In the genomic region with DNA sequence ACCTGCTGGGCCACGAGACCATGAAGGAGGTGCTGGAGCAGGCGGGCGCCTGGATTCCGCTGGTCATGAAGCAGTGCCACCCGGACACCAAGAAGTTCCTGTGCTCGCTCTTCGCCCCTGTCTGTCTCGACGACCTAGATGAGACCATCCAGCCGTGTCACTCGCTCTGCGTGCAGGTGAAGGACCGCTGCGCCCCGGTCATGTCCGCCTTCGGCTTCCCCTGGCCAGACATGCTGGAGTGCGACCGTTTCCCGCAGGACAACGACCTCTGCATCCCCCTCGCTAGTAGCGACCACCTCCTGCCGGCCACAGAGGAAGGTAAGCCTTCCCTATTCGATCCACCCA, we compare ENCODE assay signal across 7 mouse cellular contexts. TPM values are rescaled to one million over a fixed set of nuclear protein-coding genes. Genes with fewer than 3 reads are reported as not detected.
A peak's percentile ranks its signal among the peaks of the same experiment; 100 is the strongest.
DNase-seq lines count a peak whose midpoint lies in the region; ATAC-seq lines count a peak whose summit lies in the region.

No protein-coding gene starts in this region.

- H3K4me1 ChIP-seq in megakaryocyte, embryonic 14.5 days, result peaks cover 31% of the 10 kb centered on the region
- H3K4me1 ChIP-seq in forebrain, embryonic 16.5 days (replicated peaks; ENCODE audit: control insufficient read depth, insufficient read depth, low read length), result peaks cover 40% of the 10 kb centered on the region
- H3K4me1 ChIP-seq in liver, embryonic 12.5 days, result 0 out of 2 replicates have a peak, but pooled peaks cover 7% of the 10 kb centered on the region
- H3K4me1 ChIP-seq in stomach, embryonic 16.5 days (ENCODE audit: control insufficient read depth, insufficient read depth, low read length), result peaks cover 13% of the 10 kb centered on the region

- H3K27ac ChIP-seq in forebrain, embryonic 16.5 days (ENCODE audit: low read length), result no peak overlapping the region
- no peak overlapping the region for H3K27ac ChIP-seq in liver, embryonic 12.5 days
- H3K27ac ChIP-seq in stomach, embryonic 16.5 days (ENCODE audit: low read length), result peak overlapping the region; percentile 34; the same call in 1 of the 2 replicates

- H3K4me3 ChIP-seq in megakaryocyte, embryonic 14.5 days (replicated peaks), result peak overlapping the region; percentile 91
- peak overlapping the region; percentile 68 for H3K4me3 ChIP-seq in forebrain, embryonic 16.5 days (replicated peaks; ENCODE audit: low read length)
- peak overlapping the region; percentile 47 for H3K4me3 ChIP-seq in liver, embryonic 12.5 days
- H3K4me3 ChIP-seq in stomach, embryonic 16.5 days (replicated peaks; ENCODE audit: low read length), result peak overlapping the region; percentile 56

- peaks cover 92% of the 10 kb centered on the region for H3K27me3 ChIP-seq in megakaryocyte, embryonic 14.5 days (replicated peaks)
- 0 out of 2 replicates have a peak, but pooled peaks cover 8% of the 10 kb centered on the region for H3K27me3 ChIP-seq in forebrain, embryonic 16.5 days (replicated peaks; ENCODE audit: control insufficient read depth, insufficient read depth, low read length)
- H3K27me3 ChIP-seq in liver, embryonic 12.5 days (replicated peaks), result peaks cover 77% of the 10 kb centered on the region
- H3K27me3 ChIP-seq in stomach, embryonic 16.5 days (ENCODE audit: control insufficient read depth, insufficient read depth, low read length), result peaks cover 21% of the 10 kb centered on the region

- peak overlapping the region; percentile 78 for H3K9ac ChIP-seq in forebrain, embryonic 16.5 days (replicated peaks; ENCODE audit: low read depth, low read length)
- H3K9ac ChIP-seq in liver, embryonic 12.5 days, result peak overlapping the region; percentile 29; the same call in 1 of the 2 replicates
- peak overlapping the region; percentile 78 for H3K9ac ChIP-seq in stomach, embryonic 16.5 days (ENCODE audit: low read length)

- under 1% methylated on average over 25 of the region's 25 CpGs for WGBS in forebrain, embryonic 16.5 days
- 2% methylated on average over 25 of the region's 25 CpGs for WGBS in liver, embryonic 12.5 days (ENCODE audit: insufficient replicate concordance)
- WGBS in stomach, embryonic 16.5 days, result under 1% methylated on average over 25 of the region's 25 CpGs

- no peak for ATAC-seq in megakaryocyte, adult 5-6 weeks (ENCODE audit: poor library complexity, severe bottlenecking)
- ATAC-seq in forebrain, embryonic 16.5 days, result no peak
- no peak for ATAC-seq in liver, embryonic 12.5 days
- no peak for ATAC-seq in stomach, embryonic 16.5 days (ENCODE audit: insufficient read depth, low FRiP score)

- no peak for DNase-seq in spleen, adult 18-20 months
- DNase-seq in cerebellum, adult 9-10 months, result no peak

- no peaks in the 10 kb centered on the region for H3K36me3 ChIP-seq in megakaryocyte, embryonic 14.5 days (replicated peaks; ENCODE audit: low read length)
- H3K36me3 ChIP-seq in forebrain, embryonic 16.5 days (ENCODE audit: control insufficient read depth, insufficient read depth), result no peaks in the 10 kb centered on the region
- H3K36me3 ChIP-seq in liver, embryonic 12.5 days, result no peaks in the 10 kb centered on the region
- H3K36me3 ChIP-seq in stomach, embryonic 16.5 days (ENCODE audit: control insufficient read depth, insufficient read depth, low read length), result no peaks in the 10 kb centered on the region

- peak overlapping the region; percentile 97 for H3K4me2 ChIP-seq in forebrain, embryonic 16.5 days (ENCODE audit: low read length)
- peak overlapping the region; percentile 65 for H3K4me2 ChIP-seq in liver, embryonic 12.5 days
- peak overlapping the region; percentile 70 for H3K4me2 ChIP-seq in stomach, embryonic 16.5 days (ENCODE audit: low read depth, low read length)

- no peaks in the 10 kb centered on the region for H3K9me3 ChIP-seq in megakaryocyte, embryonic 14.5 days
- no peaks in the 10 kb centered on the region for H3K9me3 ChIP-seq in forebrain, embryonic 16.5 days (ENCODE audit: control insufficient read depth, low read length)
- no peaks in the 10 kb centered on the region for H3K9me3 ChIP-seq in liver, embryonic 12.5 days (replicated peaks)
- no peaks in the 10 kb centered on the region for H3K9me3 ChIP-seq in stomach, embryonic 16.5 days (replicated peaks; ENCODE audit: control insufficient read depth, low read length)

RNA-seq across cellular contexts. Expression of a gene that starts 0.6 kb away (rescaled TPM):
- polyA plus RNA-seq in megakaryocyte, embryonic 14.5 days (2012; ENCODE audit: insufficient read depth, low replicate concordance), result 0.22 TPM in 1 of 2 replicates, not detected in the other
- not detected in 2 replicates for total RNA-seq in megakaryocyte, adult 5-6 weeks (2015)
- total RNA-seq in megakaryocyte, adult 5-6 weeks (2017), result not detected in 2 replicates
- polyA plus RNA-seq in forebrain, embryonic 16.5 days (2015; fragmentation: Nextera tagmentation; extraction: Ambion mirVana), result 33.4 and 44.9 TPM in 2 replicates
- polyA plus RNA-seq in liver, embryonic 12.5 days (2016; fragmentation: Nextera tagmentation; extraction: Ambion mirVana), result 10.9 and 13.4 TPM in 2 replicates
- polyA plus RNA-seq in stomach, embryonic 16.5 days (2015; fragmentation: Nextera tagmentation; extraction: Ambion mirVana), result 129 and 137 TPM in 2 replicates
